Mouse (Mus musculus) bone marrow macrophage, adult 2 months (primary cell): ENCODE data around the gene Chrna4.

Source experiments
- CTCF ChIP-seq: IDR thresholded peaks from 2 replicates; pipeline ENCODE4 v1.5.1; 2012; ENCODE audit warnings: low read depth, mild to moderate bottlenecking, low read length, moderate library complexity
- POLR2A ChIP-seq: IDR thresholded peaks from 2 replicates; pipeline ENCODE4 v1.6.1; 2012; ENCODE audit warnings: mild to moderate bottlenecking, low read depth, low read length, borderline replicate concordance

GRCm38 (mm10) chr2:181032407-181032806 lies 10.9 kb downstream of the Chrna4 start:
- TF ChIP-seq CTCF (no peak), POLR2A (no peak)
